Mouse (Mus musculus) embryonic facial prominence, embryonic 10.5 days (tissue): ENCODE results near the gene Slc7a14. TPM values are rescaled to one million over a fixed set of nuclear protein-coding genes. Genes with fewer than 3 reads are reported as not detected.
A peak's percentile ranks its signal among the peaks of the same experiment; 100 is the strongest.

ENCODE experiments used
- DNase-seq: peaks from one replicate; pipeline ENCODE4 v3.0.0-alpha.2; 2017; ENCODE audit warnings: low spot score
- H3K27ac ChIP-seq: fragments of 300-500 bp; sonication (generic); replicated peaks from 2 replicates; pipeline ENCODE4 v1.5.1; 2016; ENCODE audit warnings: mild to moderate bottlenecking
- H3K27me3 ChIP-seq: fragments of 300-500 bp; sonication (generic); replicated peaks from 2 replicates; pipeline ENCODE4 v1.6.1; 2016; ENCODE audit warnings: low read depth, mild to moderate bottlenecking; ENCODE audit not compliant: poor library complexity, severe bottlenecking
- H3K36me3 ChIP-seq: fragments of 300-500 bp; sonication (generic); replicated peaks from 2 replicates; pipeline ENCODE4 v1.6.1; 2016; ENCODE audit warnings: mild to moderate bottlenecking, moderate library complexity
- H3K4me1 ChIP-seq: fragments of 300-500 bp; sonication (generic); 2 replicates; pipeline ENCODE4 v1.6.1; 2016
- H3K4me3 ChIP-seq: fragments of 300-500 bp; sonication (generic); 2 replicates; pipeline ENCODE4 v1.5.1; 2016; ENCODE audit warnings: mild to moderate bottlenecking, moderate library complexity
- H3K9me3 ChIP-seq: fragments of 300-500 bp; sonication (generic); 2 replicates; pipeline ENCODE4 v1.6.1; 2016; ENCODE audit warnings: mild to moderate bottlenecking
- WGBS: fragments of 180-500 bp; shearing (Covaris S2); methylation state at CpG from one replicate; pipeline ENCODE4 v1.1.7; 2016; 5-methylcytosine and 5-hydroxymethylcytosine counted together
- polyA plus RNA-seq: library from polyadenylated mRNA; unstranded; fragments of >200 nt; fragmentation: Nextera tagmentation; extraction: Ambion mirVana; gene quantifications from 2 replicates; pipeline ENCODE4 v1.2.1, GENCODE M21; 2016

Slc7a14 gene
- polyA plus RNA-seq, 1 experiment from 2014 or later: 0.19 TPM

- no peaks in the 10 kb centered on the region for H3K36me3 ChIP-seq
- no peaks in the 10 kb centered on the region for H3K27me3 ChIP-seq
- no peak for DNase-seq
- peaks cover 8% of the 10 kb centered on the region for H3K4me1 ChIP-seq
- no peak overlapping the region for H3K27ac ChIP-seq
- 94% methylated on average over 4 of the region's 4 CpGs for WGBS
- no peak overlapping the region for H3K4me3 ChIP-seq
- no peaks in the 10 kb centered on the region for H3K9me3 ChIP-seq
Observed at GRCm38 (mm10) chr3:31220040-31220439, 90.1 kb downstream of the Slc7a14 start.

GRCm38 (mm10) chr3:31219483-31219882 is 90.7 kb downstream of the Slc7a14 start:
- Histone ChIP-seq H3K36me3 (no peaks in the 10 kb centered on the region), H3K27me3 (no peaks in the 10 kb centered on the region), H3K4me1 (peaks cover 8% of the 10 kb centered on the region), H3K4me3 (no peak overlapping the region), H3K9me3 (no peaks in the 10 kb centered on the region), H3K27ac (no peak overlapping the region)
- WGBS: 92% methylated on average over 7 of the region's 7 CpGs
- no peak for DNase-seq

- Histone ChIP-seq H3K9me3 (no peaks in the 10 kb centered on the region), H3K27ac (peak overlapping the region; percentile 30; the same call in 1 of the 2 replicates), H3K4me1 (peaks cover 25% of the 10 kb centered on the region), H3K27me3 (no peaks in the 10 kb centered on the region), H3K4me3 (no peak overlapping the region), H3K36me3 (no peaks in the 10 kb centered on the region)
- 59% methylated on average over 10 of the region's 10 CpGs for WGBS
- no peak for DNase-seq
Observed at GRCm38 (mm10) chr3:31217523-31217922, 92.7 kb downstream of the Slc7a14 start.

GRCm38 (mm10) chr3:31213802-31214201 is 96.4 kb downstream of the Slc7a14 start:
- peak overlapping the region; percentile 83 for H3K27ac ChIP-seq
- DNase-seq: no peak

GRCm38 (mm10) chr3:31212205-31213038 is 97.8 kb downstream of the Slc7a14 start:
- Histone ChIP-seq H3K4me3 (0 out of 2 replicates have a peak overlapping the region, but pooled peaks have one; percentile 21), H3K36me3 (no peaks in the 10 kb centered on the region), H3K27ac (peak overlapping the region; percentile 87), H3K4me1 (peaks cover 56% of the 10 kb centered on the region), H3K27me3 (no peaks in the 10 kb centered on the region; the same call in 1 of the 2 replicates), H3K9me3 (no peaks in the 10 kb centered on the region)
- DNase-seq: peak; percentile 74
- WGBS: 49% methylated on average over 9 of the region's 9 CpGs

More at GRCm38 (mm10) chr3:31213802-31214201, 96.4 kb downstream of the Slc7a14 start:
- H3K27me3 ChIP-seq: no peaks in the 10 kb centered on the region; the same call in 1 of the 2 replicates
- no peak overlapping the region for H3K4me3 ChIP-seq
- peaks cover 48% of the 10 kb centered on the region for H3K4me1 ChIP-seq
- WGBS: 30% methylated on average over 3 of the region's 3 CpGs
- H3K9me3 ChIP-seq: no peaks in the 10 kb centered on the region
- H3K36me3 ChIP-seq: no peaks in the 10 kb centered on the region

- Histone ChIP-seq H3K27ac (peak overlapping the region; percentile 81), H3K36me3 (no peaks in the 10 kb centered on the region), H3K27me3 (no peaks in the 10 kb centered on the region; the same call in 1 of the 2 replicates), H3K9me3 (no peaks in the 10 kb centered on the region), H3K4me1 (peaks cover 52% of the 10 kb centered on the region), H3K4me3 (peak overlapping the region; percentile 31)
- peak; percentile 67 for DNase-seq
- 7% methylated on average over 19 of the region's 19 CpGs for WGBS
Observed at GRCm38 (mm10) chr3:31209001-31209400, 101.2 kb downstream of the Slc7a14 start.

- no peaks in the 10 kb centered on the region; the same call in 1 of the 2 replicates for H3K27me3 ChIP-seq
- H3K4me1 ChIP-seq: peaks cover 47% of the 10 kb centered on the region
- 6% methylated on average over 6 of the region's 6 CpGs for WGBS
- no peaks in the 10 kb centered on the region for H3K9me3 ChIP-seq
- peak overlapping the region; percentile 81 for H3K27ac ChIP-seq
- peak; percentile 65 for DNase-seq
- no peaks in the 10 kb centered on the region for H3K36me3 ChIP-seq
- H3K4me3 ChIP-seq: peak overlapping the region; percentile 31; the same call in 1 of the 2 replicates
Observed at GRCm38 (mm10) chr3:31208458-31208994, 101.7 kb downstream of the Slc7a14 start.

- H3K36me3 ChIP-seq: no peaks in the 10 kb centered on the region
- peaks cover 42% of the 10 kb centered on the region for H3K4me1 ChIP-seq
- H3K4me3 ChIP-seq: no peak overlapping the region
- no peak for DNase-seq
- H3K9me3 ChIP-seq: no peaks in the 10 kb centered on the region
- H3K27ac ChIP-seq: peak overlapping the region; percentile 81
- 59% methylated on average over 4 of the region's 4 CpGs for WGBS
- H3K27me3 ChIP-seq: no peaks in the 10 kb centered on the region; the same call in 1 of the 2 replicates
Observed at GRCm38 (mm10) chr3:31208046-31208445, 102.1 kb downstream of the Slc7a14 start.

GRCm38 (mm10) chr3:31205167-31205566 is 105.0 kb downstream of the Slc7a14 start:
- DNase-seq: no peak
- Histone ChIP-seq H3K27ac (no peak overlapping the region), H3K9me3 (no peaks in the 10 kb centered on the region), H3K4me3 (no peak overlapping the region), H3K36me3 (no peaks in the 10 kb centered on the region), H3K4me1 (peaks cover 26% of the 10 kb centered on the region), H3K27me3 (no peaks in the 10 kb centered on the region; the same call in 1 of the 2 replicates)
- 82% methylated on average over 3 of the region's 3 CpGs for WGBS

GRCm38 (mm10) chr3:31203947-31204346 is 106.2 kb downstream of the Slc7a14 start:
- Histone ChIP-seq H3K27ac (no peak overlapping the region), H3K4me3 (no peak overlapping the region), H3K4me1 (peaks cover 16% of the 10 kb centered on the region), H3K36me3 (no peaks in the 10 kb centered on the region), H3K27me3 (no peaks in the 10 kb centered on the region), H3K9me3 (no peaks in the 10 kb centered on the region)
- 91% methylated on average over 11 of the region's 11 CpGs for WGBS
- no peak for DNase-seq

GRCm38 (mm10) chr3:31199162-31199877 is 110.9 kb downstream of the Slc7a14 start:
- no peaks in the 10 kb centered on the region for H3K4me1 ChIP-seq
- no peak overlapping the region for H3K4me3 ChIP-seq
- no peaks in the 10 kb centered on the region for H3K36me3 ChIP-seq
- WGBS: 88% methylated on average over 17 of the region's 17 CpGs
- no peaks in the 10 kb centered on the region for H3K9me3 ChIP-seq
- no peak overlapping the region for H3K27ac ChIP-seq
- no peaks in the 10 kb centered on the region for H3K27me3 ChIP-seq
- DNase-seq: no peak

GRCm38 (mm10) chr3:31191402-31191801 is 118.8 kb downstream of the Slc7a14 start:
- peak; percentile 40 for DNase-seq
- no peak overlapping the region for H3K27ac ChIP-seq
- H3K9me3 ChIP-seq: peaks cover 9% of the 10 kb centered on the region; the same call in 1 of the 2 replicates
- H3K27me3 ChIP-seq: no peaks in the 10 kb centered on the region
- H3K4me1 ChIP-seq: peaks cover 8% of the 10 kb centered on the region
- WGBS: 57% methylated on average over 10 of the region's 10 CpGs
- H3K4me3 ChIP-seq: no peak overlapping the region
- H3K36me3 ChIP-seq: no peaks in the 10 kb centered on the region
